Comparison of ENCODE assay signal across 8 mouse cellular contexts in genomic region chr6:48842111-48842842, GRCm38 (mm10). TPM values are rescaled to one million over a fixed set of nuclear protein-coding genes. Genes with fewer than 3 reads are reported as not detected.
A peak's percentile ranks its signal among the peaks of the same experiment; 100 is the strongest.
DNase-seq lines count a peak whose midpoint lies in the region; ATAC-seq and TF ChIP-seq lines count a peak whose summit lies in the region.

No protein-coding gene starts in this region.

- no peak overlapping the region for H3K4me3 ChIP-seq in ES-Bruce4 (ENCODE audit: low read depth, low read length)
- H3K4me3 ChIP-seq in heart, embryonic 10.5 days: peak overlapping the region; percentile 65
- H3K4me3 ChIP-seq in kidney, embryonic 14.5 days (ENCODE audit: low read length): peak overlapping the region; percentile 41
- peak overlapping the region; percentile 53 for H3K4me3 ChIP-seq in lung, embryonic 16.5 days (ENCODE audit: low read length)
- H3K4me3 ChIP-seq in stomach, embryonic 16.5 days (replicated peaks; ENCODE audit: low read length): peak overlapping the region; percentile 59

- 67% methylated on average over 11 of the region's 11 CpGs for WGBS in heart, embryonic 10.5 days
- 63% methylated on average over 11 of the region's 11 CpGs for WGBS in kidney, embryonic 14.5 days
- WGBS in lung, embryonic 16.5 days: 37% methylated on average over 11 of the region's 11 CpGs
- 40% methylated on average over 11 of the region's 11 CpGs for WGBS in stomach, embryonic 16.5 days

- DNase-seq in cerebellum, postnatal 10 days: peak; percentile 64 to 65
- peak; percentile 73 for DNase-seq in heart, embryonic 10.5 days (ENCODE audit: low spot score)
- no peak for DNase-seq in embryo, embryonic 11 days

- no peak overlapping the region for H3K27ac ChIP-seq in ES-Bruce4 (ENCODE audit: insufficient read depth, low read length)
- H3K27ac ChIP-seq in heart, embryonic 10.5 days: peak overlapping the region; percentile 92
- H3K27ac ChIP-seq in kidney, embryonic 14.5 days (ENCODE audit: low read depth, low read length): peak overlapping the region; percentile 91; the same call in 1 of the 2 replicates
- peak overlapping the region; percentile 94 for H3K27ac ChIP-seq in lung, embryonic 16.5 days (ENCODE audit: low read length)
- peak overlapping the region; percentile 93 for H3K27ac ChIP-seq in stomach, embryonic 16.5 days (ENCODE audit: low read length)

- H3K27me3 ChIP-seq in ES-Bruce4 (ENCODE audit: control insufficient read depth, insufficient read depth, low read length, poor library complexity, severe bottlenecking): no peaks in the 10 kb centered on the region
- H3K27me3 ChIP-seq in heart, embryonic 10.5 days (ENCODE audit: insufficient read depth, poor library complexity, severe bottlenecking): no peaks in the 10 kb centered on the region
- H3K27me3 ChIP-seq in kidney, embryonic 14.5 days (ENCODE audit: control insufficient read depth, insufficient read depth, low read length): no peaks in the 10 kb centered on the region
- no peaks in the 10 kb centered on the region for H3K27me3 ChIP-seq in lung, embryonic 16.5 days (ENCODE audit: control insufficient read depth, insufficient read depth, low read depth, low read length)
- H3K27me3 ChIP-seq in stomach, embryonic 16.5 days (ENCODE audit: control insufficient read depth, insufficient read depth, low read length): no peaks in the 10 kb centered on the region

- H3K4me1 ChIP-seq in ES-Bruce4 (ENCODE audit: control insufficient read depth, insufficient read depth, low read length): no peaks in the 10 kb centered on the region
- H3K4me1 ChIP-seq in heart, embryonic 10.5 days: peaks cover 40% of the 10 kb centered on the region
- peaks cover 25% of the 10 kb centered on the region for H3K4me1 ChIP-seq in kidney, embryonic 14.5 days (ENCODE audit: control insufficient read depth, insufficient read depth, low read length)
- peaks cover 28% of the 10 kb centered on the region for H3K4me1 ChIP-seq in lung, embryonic 16.5 days (replicated peaks; ENCODE audit: control insufficient read depth, insufficient read depth, low read length)
- peaks cover 18% of the 10 kb centered on the region for H3K4me1 ChIP-seq in stomach, embryonic 16.5 days (ENCODE audit: control insufficient read depth, insufficient read depth, low read length)

- H3K4me2 ChIP-seq in kidney, embryonic 14.5 days (replicated peaks; ENCODE audit: low read depth, low read length): peak overlapping the region; percentile 75
- H3K4me2 ChIP-seq in lung, embryonic 16.5 days (ENCODE audit: low read depth, low read length): peak overlapping the region; percentile 87
- H3K4me2 ChIP-seq in stomach, embryonic 16.5 days (ENCODE audit: low read depth, low read length): peak overlapping the region; percentile 75

- TF ChIP-seq CTCF in ES-Bruce4 (IDR thresholded peaks at IDR 0.05; ENCODE audit: low read depth, low read length): peak; percentile 26

- ATAC-seq in cerebellum, adult (ENCODE audit: insufficient number of reproducible peaks, low FRiP score, low TSS enrichment): no peak
- no peak for ATAC-seq in kidney, embryonic 14.5 days (ENCODE audit: low FRiP score, low TSS enrichment)
- no peak for ATAC-seq in lung, embryonic 16.5 days (ENCODE audit: low read depth)
- no peak for ATAC-seq in stomach, embryonic 16.5 days (ENCODE audit: insufficient read depth, low FRiP score)

- H3K36me3 ChIP-seq in ES-Bruce4 (ENCODE audit: control insufficient read depth, insufficient read depth, low read length, poor library complexity, severe bottlenecking): no peaks in the 10 kb centered on the region
- H3K36me3 ChIP-seq in heart, embryonic 10.5 days: peaks cover 36% of the 10 kb centered on the region
- H3K36me3 ChIP-seq in kidney, embryonic 14.5 days (ENCODE audit: control insufficient read depth, insufficient read depth, low read length): peaks cover 33% of the 10 kb centered on the region
- H3K36me3 ChIP-seq in lung, embryonic 16.5 days (ENCODE audit: control insufficient read depth, insufficient read depth, low read length): peaks cover 24% of the 10 kb centered on the region
- H3K36me3 ChIP-seq in stomach, embryonic 16.5 days (ENCODE audit: control insufficient read depth, insufficient read depth, low read length): peaks cover 5% of the 10 kb centered on the region

- no peak for TF ChIP-seq POLR2A in ES-Bruce4 (IDR thresholded peaks at IDR 0.05; ENCODE audit: insufficient read depth, low read length)

- TF ChIP-seq EP300 in ES-Bruce4 (IDR thresholded peaks at IDR 0.05; ENCODE audit: insufficient read depth, low read depth, low read length): no peak

- no peak overlapping the region for H3K9ac ChIP-seq in ES-Bruce4 (ENCODE audit: low read depth, poor library complexity, severe bottlenecking)
- peak overlapping the region; percentile 47 for H3K9ac ChIP-seq in kidney, embryonic 14.5 days (ENCODE audit: low read depth, low read length)
- peak overlapping the region; percentile 81 for H3K9ac ChIP-seq in lung, embryonic 16.5 days (ENCODE audit: low read length)
- H3K9ac ChIP-seq in stomach, embryonic 16.5 days (ENCODE audit: low read length): peak overlapping the region; percentile 80

- no peaks in the 10 kb centered on the region for H3K9me3 ChIP-seq in ES-Bruce4 (replicated peaks; ENCODE audit: control insufficient read depth, insufficient read depth, low read length, poor library complexity, severe bottlenecking)
- no peaks in the 10 kb centered on the region for H3K9me3 ChIP-seq in heart, embryonic 10.5 days
- no peaks in the 10 kb centered on the region for H3K9me3 ChIP-seq in kidney, embryonic 14.5 days (ENCODE audit: control insufficient read depth, low read length)
- H3K9me3 ChIP-seq in lung, embryonic 16.5 days (ENCODE audit: control insufficient read depth, low read length): no peaks in the 10 kb centered on the region
- H3K9me3 ChIP-seq in stomach, embryonic 16.5 days (replicated peaks; ENCODE audit: control insufficient read depth, low read length): no peaks in the 10 kb centered on the region

RNA-seq across cellular contexts. Expression of gene Tmem176b, which starts 1.0 kb away (rescaled TPM):
- 7.1 and 7.2 TPM in 2 replicates for polyA plus RNA-seq in ES-Bruce4 (2011; ENCODE audit: insufficient read depth, insufficient read length, low read depth, missing spikeins)
- polyA plus RNA-seq in heart, embryonic 10.5 days (2016; fragmentation: Nextera tagmentation; extraction: Ambion mirVana): 150 and 178 TPM in 2 replicates
- polyA plus RNA-seq in kidney, embryonic 14.5 days (2014; fragmentation: Nextera tagmentation; extraction: Ambion mirVana): 308 and 313 TPM in 2 replicates
- 450 and 479 TPM in 2 replicates for polyA plus RNA-seq in lung, embryonic 16.5 days (2015; fragmentation: Nextera tagmentation; extraction: Ambion mirVana)
- polyA plus RNA-seq in stomach, embryonic 16.5 days (2015; fragmentation: Nextera tagmentation; extraction: Ambion mirVana): 302 and 332 TPM in 2 replicates

RNA-seq across cellular contexts. Expression of gene Tmem176a, which starts 1.6 kb away (rescaled TPM):
- polyA plus RNA-seq in ES-Bruce4 (2011; ENCODE audit: insufficient read depth, insufficient read length, low read depth, missing spikeins): 13.5 and 15.5 TPM in 2 replicates
- polyA plus RNA-seq in heart, embryonic 10.5 days (2016; fragmentation: Nextera tagmentation; extraction: Ambion mirVana): 65.3 and 84.3 TPM in 2 replicates
- polyA plus RNA-seq in kidney, embryonic 14.5 days (2014; fragmentation: Nextera tagmentation; extraction: Ambion mirVana): 123 and 135 TPM in 2 replicates
- 242 and 258 TPM in 2 replicates for polyA plus RNA-seq in lung, embryonic 16.5 days (2015; fragmentation: Nextera tagmentation; extraction: Ambion mirVana)
- polyA plus RNA-seq in stomach, embryonic 16.5 days (2015; fragmentation: Nextera tagmentation; extraction: Ambion mirVana): 157 and 176 TPM in 2 replicates

RNA-seq across cellular contexts. Expression of gene Aoc1, which starts 30.4 kb away (rescaled TPM):
- polyA plus RNA-seq in ES-Bruce4 (2011; ENCODE audit: insufficient read depth, insufficient read length, low read depth, missing spikeins): 0.24 and 0.30 TPM in 2 replicates
- polyA plus RNA-seq in heart, embryonic 10.5 days (2016; fragmentation: Nextera tagmentation; extraction: Ambion mirVana): not detected in 2 replicates
- polyA plus RNA-seq in kidney, embryonic 14.5 days (2014; fragmentation: Nextera tagmentation; extraction: Ambion mirVana): 0.99 and 1.4 TPM in 2 replicates
- polyA plus RNA-seq in lung, embryonic 16.5 days (2015; fragmentation: Nextera tagmentation; extraction: Ambion mirVana): 0.30 TPM in 1 of 2 replicates, not detected in the other
- polyA plus RNA-seq in stomach, embryonic 16.5 days (2015; fragmentation: Nextera tagmentation; extraction: Ambion mirVana): 2.5 and 4.6 TPM in 2 replicates

Comparison
In these comparisons a context has a peak if more than half of its experiments do, and no peak if none do; other contexts are left out.
1. RNA of gene Tmem176b, which starts 1.0 kb away (polyA plus RNA-seq): 450 to 479 TPM in lung, embryonic 16.5 days, 308 to 313 TPM in kidney, embryonic 14.5 days, 302 to 332 TPM in stomach, embryonic 16.5 days and 150 to 178 TPM in heart, embryonic 10.5 days; 7.1 to 7.2 TPM in ES-Bruce4; every median in the first group is over 10 times any median in the second.
2. Peak in every context shown above with its lines, with median percentiles within 50 percentile points of each other: H3K4me2 ChIP-seq.